Mouse (Mus musculus) limb, embryonic 13.5 days (tissue): ENCODE measurements around the gene E2f8. TPM values are rescaled to one million over a fixed set of nuclear protein-coding genes. Genes with fewer than 3 reads are reported as not detected.
A peak's percentile ranks its signal among the peaks of the same experiment; 100 is the strongest.

Experiments used
- ATAC-seq: fragments of 200-750 bp; cut with Nextera tagmentation; 2 replicates; pipeline ENCODE4 v1.8.0; 2017; ENCODE audit warnings: low read depth, moderate number of reproducible peaks, moderate TSS enrichment; ENCODE audit not compliant: low FRiP score
- H3K27ac ChIP-seq: fragments of 300-500 bp; sonication (generic); 2 replicates; pipeline ENCODE4 v1.5.1; 2015; ENCODE audit warnings: inconsistent platforms, mild to moderate bottlenecking, moderate library complexity
- H3K27me3 ChIP-seq: fragments of 300-500 bp; sonication (generic); 2 replicates; pipeline ENCODE4 v1.6.1; 2015; ENCODE audit warnings: mild to moderate bottlenecking, inconsistent platforms
- H3K36me3 ChIP-seq: fragments of 300-500 bp; sonication (generic); 2 replicates; pipeline ENCODE4 v1.6.1; 2015; ENCODE audit warnings: inconsistent platforms, mild to moderate bottlenecking, moderate library complexity
- H3K4me1 ChIP-seq: fragments of 300-500 bp; sonication (generic); 2 replicates; pipeline ENCODE4 v1.6.1; 2015; ENCODE audit warnings: inconsistent platforms
- H3K4me2 ChIP-seq: fragments of 300-500 bp; sonication (generic); replicated peaks from 2 replicates; pipeline ENCODE4 v1.6.1; 2015; ENCODE audit warnings: inconsistent platforms, mild to moderate bottlenecking, moderate library complexity
- H3K4me3 ChIP-seq: fragments of 300-500 bp; sonication (generic); 2 replicates; pipeline ENCODE4 v1.5.1; 2015; ENCODE audit warnings: moderate library complexity, mild to moderate bottlenecking, inconsistent platforms
- H3K9ac ChIP-seq: fragments of 300-500 bp; sonication (generic); 2 replicates; pipeline ENCODE4 v1.6.1; 2015; ENCODE audit warnings: mild to moderate bottlenecking, inconsistent platforms
- H3K9me3 ChIP-seq: fragments of 300-500 bp; sonication (generic); 2 replicates; pipeline ENCODE4 v1.6.1; 2016; ENCODE audit warnings: inconsistent platforms
- WGBS: fragments of 180-500 bp; shearing (Covaris S2); methylation state at CpG from one replicate; pipeline ENCODE4 v1.1.7; 2015; 5-methylcytosine and 5-hydroxymethylcytosine counted together
- polyA plus RNA-seq: library from polyadenylated mRNA; unstranded; fragments of >200 nt; fragmentation: Nextera tagmentation; extraction: Ambion mirVana; gene quantifications from 2 replicates; pipeline ENCODE4 v1.2.1, GENCODE M21; 2015

E2f8 gene
- polyA plus RNA-seq, 1 experiment from 2014 or later, result 17.2 TPM

DNA sequence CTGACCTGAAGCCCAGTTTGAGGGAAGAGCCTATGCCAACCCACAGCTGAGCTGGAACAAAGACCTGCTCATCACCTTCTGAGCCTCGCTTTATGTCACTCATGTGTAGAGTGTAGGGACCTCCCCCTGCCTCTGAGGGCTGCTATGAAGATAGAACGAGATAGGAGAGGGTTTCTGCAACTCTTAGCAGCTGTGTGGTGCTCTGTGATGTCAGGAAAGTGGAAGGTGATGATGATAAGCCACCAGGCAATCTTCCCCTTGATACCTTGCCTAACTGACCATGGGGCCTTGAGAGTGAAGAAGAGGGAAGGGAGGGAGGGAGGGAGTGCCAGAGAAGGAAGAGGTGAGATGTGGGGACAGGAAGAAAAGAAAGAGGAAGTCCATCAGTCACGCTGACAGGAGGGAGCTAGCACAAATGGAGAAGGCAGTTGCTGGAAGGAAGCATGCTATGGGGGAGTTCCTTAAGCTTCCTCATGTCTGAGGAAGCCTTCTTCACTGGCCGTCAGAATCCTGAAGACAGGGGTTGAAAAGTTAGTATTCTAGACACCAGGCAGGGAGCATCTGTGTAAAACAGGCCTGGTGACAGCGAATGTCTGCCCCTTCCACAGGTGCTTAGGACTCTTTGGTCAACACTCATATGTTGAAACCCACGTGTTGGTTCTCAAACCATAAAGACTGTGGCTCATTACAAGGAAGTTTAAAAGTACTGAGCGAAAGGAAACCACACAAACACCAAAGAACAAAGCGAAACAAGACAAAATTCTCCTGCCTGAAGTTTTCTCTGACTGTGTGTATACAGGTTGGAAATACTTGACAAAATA lies 27.3 kb upstream of the E2f8 start, which contains the start of gene Nav2:
TSS of gene Nav2 (plus strand) at position 196 of the 821 bp plus-strand sequence.
- no peaks in the 10 kb centered on the region for H3K36me3 ChIP-seq
- H3K27me3 ChIP-seq, result no peaks in the 10 kb centered on the region
- H3K9me3 ChIP-seq, result no peaks in the 10 kb centered on the region
- H3K4me3 ChIP-seq, result no peak within 1 kb of the TSS
- no peak for ATAC-seq
- H3K4me2 ChIP-seq, result no peak within 1 kb of the TSS
- H3K4me1 ChIP-seq, result no peaks in the 10 kb centered on the region
- H3K9ac ChIP-seq, result no peak within 1 kb of the TSS
- H3K27ac ChIP-seq, result no peak within 1 kb of the TSS
- 63% methylated on average over 8 of the region's 8 CpGs for WGBS

DNA sequence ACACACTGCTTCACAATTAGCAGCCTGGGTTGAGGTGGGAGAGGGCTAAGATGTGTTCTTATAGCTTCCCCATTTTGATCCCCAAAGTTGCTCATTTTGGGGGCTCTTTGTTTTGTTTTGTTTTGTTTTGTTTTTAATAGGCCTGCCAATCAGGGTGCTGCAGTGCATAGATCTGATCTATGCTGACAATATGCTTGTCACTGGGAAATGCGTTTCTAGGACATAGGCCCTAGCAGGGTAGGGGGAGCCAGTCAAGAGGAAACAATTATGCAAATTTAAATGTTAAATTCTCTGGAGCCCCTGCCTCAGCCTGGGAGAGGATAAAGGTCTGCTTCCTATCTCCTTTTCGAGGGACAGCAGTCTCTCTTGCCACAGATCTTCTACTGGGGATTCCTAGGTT lies 21.1 kb upstream of the E2f8 start:
- no peak for ATAC-seq
- Histone ChIP-seq H3K9me3 (no peaks in the 10 kb centered on the region), H3K4me3 (no peak overlapping the region), H3K27ac (no peak overlapping the region), H3K36me3 (no peaks in the 10 kb centered on the region), H3K9ac (no peak overlapping the region), H3K4me1 (peaks cover 10% of the 10 kb centered on the region), H3K4me2 (no peak overlapping the region), H3K27me3 (no peaks in the 10 kb centered on the region)
- 29% methylated on average over 2 of the region's 2 CpGs for WGBS

DNA sequence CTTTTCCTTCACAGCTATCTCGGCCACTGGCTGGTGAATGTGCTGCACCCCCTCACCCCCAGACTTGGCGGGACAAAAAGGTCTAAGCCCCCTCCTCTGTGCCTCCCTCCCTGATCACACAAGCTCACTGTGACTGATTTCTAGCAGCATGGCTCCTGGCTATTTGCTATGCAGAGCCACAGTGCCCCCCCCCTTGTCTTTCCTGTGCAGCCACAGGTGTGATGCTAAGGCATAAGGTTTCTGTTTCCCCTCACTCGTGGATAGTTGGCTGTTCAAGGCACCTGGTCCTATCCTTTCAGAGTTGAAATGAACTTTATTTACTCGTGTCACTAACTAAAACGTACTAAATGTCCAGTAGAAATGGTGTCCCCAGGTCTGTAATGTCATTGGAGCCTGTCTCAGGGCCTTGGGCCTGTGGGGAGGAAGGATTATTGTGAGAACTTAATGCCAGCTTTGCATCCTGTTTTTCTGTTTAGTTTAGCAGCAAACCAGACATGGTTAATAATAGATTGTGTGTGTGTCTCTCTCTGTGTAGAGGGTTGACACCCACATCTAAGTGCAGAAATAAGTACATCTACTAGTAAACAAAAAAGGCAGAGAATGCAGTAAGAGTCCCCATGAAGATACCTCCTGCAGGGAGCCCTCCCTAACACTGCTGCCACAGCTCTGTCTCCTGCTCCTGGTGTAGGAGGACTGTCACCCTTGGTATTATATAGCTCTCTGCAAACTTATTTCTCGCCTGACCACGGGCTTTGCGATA lies 19.2 kb upstream of the E2f8 start:
- H3K27ac ChIP-seq, result no peak overlapping the region
- 62% methylated on average over 8 of the region's 8 CpGs for WGBS
- no peak for ATAC-seq
- no peak overlapping the region for H3K4me2 ChIP-seq
- H3K9ac ChIP-seq, result no peak overlapping the region
- no peak overlapping the region for H3K4me3 ChIP-seq
- H3K9me3 ChIP-seq, result no peaks in the 10 kb centered on the region
- peaks cover 1% of the 10 kb centered on the region; the same call in 1 of the 2 replicates for H3K27me3 ChIP-seq
- H3K36me3 ChIP-seq, result no peaks in the 10 kb centered on the region
- peaks cover 16% of the 10 kb centered on the region for H3K4me1 ChIP-seq

DNA sequence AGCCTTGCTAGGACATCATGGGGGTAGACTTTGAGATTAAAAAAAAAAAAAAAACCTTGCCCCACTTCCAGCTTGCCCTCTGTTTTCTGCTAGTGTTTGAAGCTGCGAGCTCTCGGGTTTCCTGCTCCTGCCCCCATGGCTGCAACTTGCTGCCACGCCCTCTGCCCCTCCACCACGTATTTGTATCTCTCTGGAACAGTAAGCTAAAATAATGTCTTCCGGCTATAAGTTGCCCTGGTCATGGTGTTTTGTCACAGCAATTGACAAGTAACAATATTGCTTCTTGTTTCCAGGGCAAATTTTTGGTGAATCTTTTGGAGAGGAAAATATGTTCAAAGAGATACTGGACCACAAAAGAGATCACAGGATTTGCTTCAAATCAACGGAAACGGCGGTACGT lies 17.0 kb upstream of the E2f8 start:
- ATAC-seq, result no peak
- no peaks in the 10 kb centered on the region for H3K36me3 ChIP-seq
- H3K27ac ChIP-seq, result no peak overlapping the region
- no peaks in the 10 kb centered on the region for H3K9me3 ChIP-seq
- peaks cover 5% of the 10 kb centered on the region; the same call in 1 of the 2 replicates for H3K27me3 ChIP-seq
- H3K9ac ChIP-seq, result no peak overlapping the region
- no peak overlapping the region for H3K4me3 ChIP-seq
- WGBS, result 59% methylated on average over 9 of the region's 9 CpGs
- peaks cover 16% of the 10 kb centered on the region for H3K4me1 ChIP-seq
- H3K4me2 ChIP-seq, result no peak overlapping the region

DNA sequence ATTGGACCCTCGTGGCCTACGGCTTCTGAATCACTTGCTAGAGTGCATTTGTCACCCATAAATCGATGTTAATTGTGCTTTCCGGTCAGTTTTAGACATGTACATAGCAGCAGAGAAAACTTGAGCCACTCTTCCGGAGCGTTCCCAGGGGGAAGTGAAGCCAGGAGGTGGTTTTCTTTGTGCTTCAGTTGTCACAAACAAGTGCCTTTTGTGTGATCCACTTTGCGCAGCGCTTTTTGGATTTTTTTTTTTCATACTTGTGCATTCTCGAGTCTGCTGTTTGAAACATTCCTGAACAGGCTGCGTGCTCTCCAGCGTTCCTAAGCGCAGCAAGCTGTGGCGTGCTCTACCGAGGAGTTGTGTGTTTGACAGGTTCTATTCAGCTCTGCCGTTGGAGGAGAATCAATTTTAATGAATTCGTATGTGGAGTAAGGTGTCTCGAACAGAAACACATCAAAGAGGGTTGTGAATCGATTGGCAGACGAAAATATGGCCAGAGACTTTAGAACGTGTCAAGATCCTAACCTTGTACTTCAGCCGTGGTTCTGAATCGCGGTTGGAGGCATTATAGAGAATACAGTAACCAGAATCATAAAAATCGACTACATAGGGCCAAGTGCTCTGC lies 16.3 kb upstream of the E2f8 start:
- Histone ChIP-seq H3K27ac (peak overlapping the region; percentile 6; the same call in 1 of the 2 replicates), H3K4me2 (no peak overlapping the region), H3K27me3 (peaks cover 5% of the 10 kb centered on the region; the same call in 1 of the 2 replicates), H3K4me3 (no peak overlapping the region), H3K9me3 (no peaks in the 10 kb centered on the region), H3K36me3 (no peaks in the 10 kb centered on the region), H3K4me1 (peaks cover 16% of the 10 kb centered on the region), H3K9ac (no peak overlapping the region)
- WGBS, result 60% methylated on average over 24 of the region's 24 CpGs
- ATAC-seq, result no peak

DNA sequence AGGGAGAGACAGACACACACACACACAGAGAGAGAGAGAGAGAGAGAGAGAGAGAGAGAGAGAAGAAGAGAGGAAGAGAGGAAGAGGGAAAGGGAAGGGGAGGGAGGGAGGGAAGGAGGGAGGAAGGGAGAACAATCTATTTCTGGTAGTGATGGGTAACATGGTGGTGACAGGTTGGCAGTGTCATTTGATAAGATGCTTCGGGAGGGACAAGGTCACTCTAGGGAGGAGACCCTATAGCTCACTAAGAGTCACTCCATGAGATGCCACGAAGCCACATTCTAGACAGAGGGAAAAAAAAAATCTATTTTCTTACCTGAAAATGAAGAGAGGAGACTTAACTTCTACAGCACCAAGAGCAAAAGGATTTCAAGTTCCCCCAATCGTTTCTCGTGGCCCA lies 14.7 kb upstream of the E2f8 start:
- peaks cover 5% of the 10 kb centered on the region; the same call in 1 of the 2 replicates for H3K27me3 ChIP-seq
- no peak for ATAC-seq
- H3K4me3 ChIP-seq, result no peak overlapping the region
- H3K4me1 ChIP-seq, result peaks cover 22% of the 10 kb centered on the region
- no peak overlapping the region for H3K27ac ChIP-seq
- no peak overlapping the region for H3K9ac ChIP-seq
- H3K4me2 ChIP-seq, result no peak overlapping the region
- no peaks in the 10 kb centered on the region for H3K9me3 ChIP-seq
- WGBS, result 81% methylated on average over 4 of the region's 4 CpGs
- H3K36me3 ChIP-seq, result no peaks in the 10 kb centered on the region

DNA sequence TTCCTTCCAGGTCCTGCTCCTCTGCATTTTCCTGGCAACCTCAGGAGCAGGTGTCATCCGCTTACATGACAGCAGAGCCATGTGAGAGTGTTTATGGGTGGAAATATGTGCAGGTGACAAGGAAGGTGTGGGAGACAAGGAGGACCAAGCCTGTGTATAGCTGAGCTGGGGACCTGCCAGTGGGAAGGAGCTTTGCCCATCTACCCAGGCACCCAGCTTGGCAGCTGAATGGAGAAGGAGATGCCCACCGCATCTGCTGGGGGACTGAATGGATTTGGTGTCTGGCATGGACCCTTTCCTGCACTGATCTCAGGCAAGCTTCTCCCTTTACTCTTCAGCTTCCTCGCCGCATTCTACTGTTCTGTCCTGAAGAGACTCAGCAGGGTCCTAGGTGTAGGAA lies 14.1 kb upstream of the E2f8 start:
- Histone ChIP-seq H3K4me2 (no peak overlapping the region), H3K9ac (no peak overlapping the region), H3K4me1 (peaks cover 23% of the 10 kb centered on the region), H3K36me3 (no peaks in the 10 kb centered on the region), H3K9me3 (no peaks in the 10 kb centered on the region), H3K4me3 (no peak overlapping the region), H3K27me3 (peaks cover 5% of the 10 kb centered on the region; the same call in 1 of the 2 replicates), H3K27ac (no peak overlapping the region)
- 88% methylated on average over 4 of the region's 4 CpGs for WGBS
- no peak for ATAC-seq

DNA sequence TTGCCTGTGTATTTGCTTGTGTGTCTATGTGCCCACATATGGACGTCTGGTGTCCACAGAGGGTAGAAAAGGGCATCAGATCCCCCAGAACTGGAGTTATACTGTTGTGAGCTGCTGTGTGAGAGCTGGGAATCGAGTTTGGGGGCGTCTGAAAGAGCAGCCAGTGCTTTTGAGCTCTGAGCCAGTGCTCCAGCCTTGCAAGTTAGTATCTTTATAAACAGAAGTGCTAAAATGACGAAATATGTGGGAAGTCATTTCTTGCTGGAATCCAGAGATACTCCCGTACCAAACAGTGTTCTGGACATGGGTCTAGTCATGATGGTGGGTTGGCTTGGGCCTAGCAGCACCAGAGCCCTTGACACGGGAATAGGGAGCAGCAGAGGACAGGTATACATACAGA lies 13.4 kb upstream of the E2f8 start:
- no peak overlapping the region for H3K4me2 ChIP-seq

DNA sequence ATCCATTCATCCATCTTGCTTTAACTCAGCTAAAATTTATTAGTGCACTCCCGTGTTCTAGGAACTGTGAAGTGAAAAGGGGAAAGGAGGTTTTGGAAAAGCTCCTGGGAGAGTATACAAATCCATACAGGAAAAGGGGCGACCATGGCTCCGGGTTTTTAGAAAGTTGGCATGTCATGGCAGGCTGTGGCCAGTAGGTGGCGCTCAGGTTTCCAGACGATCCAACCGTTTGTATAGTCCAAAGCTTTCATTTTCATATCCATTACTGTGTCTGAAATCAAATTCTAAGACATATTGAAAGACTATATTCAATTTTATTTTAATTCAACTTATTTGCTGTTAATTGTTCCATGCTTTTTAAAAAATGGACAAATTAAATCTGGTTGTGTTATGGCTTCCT lies 12.8 kb upstream of the E2f8 start:
- ATAC-seq, result no peak
- under 1% methylated on average over 6 of the region's 6 CpGs for WGBS
- H3K4me3 ChIP-seq, result no peak overlapping the region

More for the DNA sequence above, 13.4 kb upstream of the E2f8 start:
- Histone ChIP-seq H3K4me3 (no peak overlapping the region), H3K36me3 (no peaks in the 10 kb centered on the region), H3K9me3 (no peaks in the 10 kb centered on the region), H3K4me1 (peaks cover 23% of the 10 kb centered on the region), H3K9ac (no peak overlapping the region), H3K27ac (no peak overlapping the region), H3K27me3 (peaks cover 5% of the 10 kb centered on the region; the same call in 1 of the 2 replicates)
- 72% methylated on average over 6 of the region's 6 CpGs for WGBS
- no peak for ATAC-seq

DNA sequence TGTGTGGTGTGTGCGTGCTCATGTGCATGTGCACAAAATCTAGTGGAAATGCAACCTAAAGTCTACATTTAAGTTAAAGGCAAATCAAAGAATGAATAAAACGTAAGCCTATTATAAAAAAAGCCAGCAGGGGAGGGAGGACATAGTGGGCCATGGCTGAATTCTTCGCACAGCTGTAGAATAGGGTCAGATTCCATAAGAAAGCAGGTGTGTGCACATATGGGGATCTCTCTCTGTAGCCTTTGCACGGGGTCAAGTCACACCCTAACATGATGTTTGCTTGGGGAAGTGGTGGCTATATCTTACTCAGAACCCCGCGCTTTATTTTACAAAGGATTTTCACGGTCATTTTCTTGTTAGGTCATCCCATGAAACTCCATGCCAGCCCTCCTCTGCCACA lies 11.7 kb upstream of the E2f8 start:
- Histone ChIP-seq H3K36me3 (no peaks in the 10 kb centered on the region), H3K4me2 (no peak overlapping the region), H3K9me3 (no peaks in the 10 kb centered on the region), H3K4me1 (peaks cover 28% of the 10 kb centered on the region), H3K9ac (no peak overlapping the region), H3K27ac (no peak overlapping the region), H3K4me3 (no peak overlapping the region), H3K27me3 (peaks cover 8% of the 10 kb centered on the region)
- 79% methylated on average over 7 of the region's 7 CpGs for WGBS
- ATAC-seq, result 0 out of 2 replicates have a peak, but pooled peaks have one; percentile 55

More for the DNA sequence above, 12.8 kb upstream of the E2f8 start:
- Histone ChIP-seq H3K9me3 (no peaks in the 10 kb centered on the region), H3K36me3 (no peaks in the 10 kb centered on the region), H3K9ac (no peak overlapping the region), H3K27ac (no peak overlapping the region), H3K4me1 (peaks cover 23% of the 10 kb centered on the region), H3K4me2 (no peak overlapping the region), H3K27me3 (peaks cover 5% of the 10 kb centered on the region; the same call in 1 of the 2 replicates)

DNA sequence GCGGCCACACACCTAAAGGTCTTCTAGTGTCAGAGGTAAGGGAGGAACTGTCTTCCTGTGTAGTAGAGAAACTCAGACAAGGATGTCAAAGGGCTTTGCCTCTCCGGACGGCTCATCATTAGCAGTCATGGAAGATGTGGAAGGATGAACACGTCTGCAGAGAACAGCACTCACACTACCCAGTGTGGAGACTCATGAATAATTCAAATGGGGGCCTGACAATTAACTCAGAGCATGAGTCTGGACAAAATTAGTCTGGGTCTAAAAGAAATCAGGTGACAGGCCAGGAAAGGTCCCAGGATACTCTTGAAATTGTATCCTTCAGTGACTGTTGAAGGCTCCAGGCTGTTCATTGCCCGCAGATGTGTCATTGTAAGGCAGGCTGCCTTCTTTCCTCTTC lies 9.6 kb upstream of the E2f8 start:
- peaks cover 23% of the 10 kb centered on the region for H3K27me3 ChIP-seq
- H3K4me2 ChIP-seq, result no peak overlapping the region
- H3K36me3 ChIP-seq, result no peaks in the 10 kb centered on the region
- H3K4me3 ChIP-seq, result no peak overlapping the region
- peaks cover 21% of the 10 kb centered on the region for H3K4me1 ChIP-seq
- no peaks in the 10 kb centered on the region for H3K9me3 ChIP-seq
- H3K9ac ChIP-seq, result no peak overlapping the region
- no peak overlapping the region for H3K27ac ChIP-seq
- ATAC-seq, result no peak
- 55% methylated on average over 5 of the region's 5 CpGs for WGBS

DNA sequence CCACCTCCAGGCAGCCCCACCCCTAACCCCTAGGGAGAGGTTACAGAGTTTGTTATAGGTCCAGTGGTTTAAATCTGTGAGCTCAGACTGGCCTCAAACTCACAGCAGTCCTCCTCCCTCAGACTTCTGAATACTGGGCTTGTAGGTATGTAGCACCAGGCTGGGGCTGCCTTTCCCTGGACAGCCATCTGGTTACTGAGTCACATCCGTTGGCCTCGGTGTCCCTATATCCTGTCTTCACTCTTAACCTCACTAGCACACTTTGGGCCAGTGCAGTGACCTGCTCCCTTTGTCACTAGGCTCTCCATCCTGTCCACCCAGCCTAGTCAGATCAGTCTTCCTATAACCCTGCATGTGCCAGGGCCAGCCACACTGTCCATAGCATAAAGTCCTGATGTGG lies 7.4 kb upstream of the E2f8 start:
- no peak overlapping the region for H3K9ac ChIP-seq
- no peaks in the 10 kb centered on the region for H3K36me3 ChIP-seq
- peaks cover 30% of the 10 kb centered on the region for H3K4me1 ChIP-seq
- no peaks in the 10 kb centered on the region for H3K9me3 ChIP-seq
- H3K4me2 ChIP-seq, result no peak overlapping the region
- peaks cover 30% of the 10 kb centered on the region for H3K27me3 ChIP-seq
- H3K27ac ChIP-seq, result no peak overlapping the region
- ATAC-seq, result no peak; the same call in 1 of the 2 replicates
- H3K4me3 ChIP-seq, result no peak overlapping the region
- WGBS, result 57% methylated on average over 2 of the region's 2 CpGs
